Mouse (Mus musculus) E14TG2a.4 (cell line): ENCODE data around the gene Fbrsl1.
"Not testable (repeated sequence)": the region's sequence is repeated elsewhere in the genome, so short reads cannot be mapped to it uniquely, and the experiment has no call there.

Source experiments
- H3K27me3 ChIP-seq: 2 replicates; pipeline ENCODE4 v1.6.1; 2014; ENCODE audit warnings: low read length, control low read depth; ENCODE audit not compliant: insufficient read depth
- H3K36me3 ChIP-seq: 2 replicates; pipeline ENCODE4 v1.6.1; 2014; ENCODE audit warnings: low read length, control low read depth; ENCODE audit not compliant: insufficient read depth
- H3K4me1 ChIP-seq: replicated peaks from 2 replicates; pipeline ENCODE4 v1.6.1; 2014; ENCODE audit warnings: low read depth, low read length, control low read depth
- H3K4me3 ChIP-seq: replicated peaks from 2 replicates; pipeline ENCODE4 v1.5.1; 2014; ENCODE audit warnings: mild to moderate bottlenecking, low read length
- H3K9me3 ChIP-seq: 2 replicates; pipeline ENCODE4 v1.6.1; 2014; ENCODE audit warnings: low read length, control low read depth
- CTCF ChIP-seq: conservative IDR thresholded peaks from 2 replicates; pipeline ENCODE4 v1.5.1; 2014; ENCODE audit warnings: low read length
- NANOG ChIP-seq: IDR thresholded peaks from 2 replicates; pipeline ENCODE4 v1.6.1; 2014; ENCODE audit warnings: borderline replicate concordance, low read length, mixed read lengths
- POU5F1 ChIP-seq: IDR thresholded peaks from 2 replicates; pipeline ENCODE4 v1.6.1; 2014; ENCODE audit warnings: low read length, borderline replicate concordance

Gene Fbrsl1

DNA sequence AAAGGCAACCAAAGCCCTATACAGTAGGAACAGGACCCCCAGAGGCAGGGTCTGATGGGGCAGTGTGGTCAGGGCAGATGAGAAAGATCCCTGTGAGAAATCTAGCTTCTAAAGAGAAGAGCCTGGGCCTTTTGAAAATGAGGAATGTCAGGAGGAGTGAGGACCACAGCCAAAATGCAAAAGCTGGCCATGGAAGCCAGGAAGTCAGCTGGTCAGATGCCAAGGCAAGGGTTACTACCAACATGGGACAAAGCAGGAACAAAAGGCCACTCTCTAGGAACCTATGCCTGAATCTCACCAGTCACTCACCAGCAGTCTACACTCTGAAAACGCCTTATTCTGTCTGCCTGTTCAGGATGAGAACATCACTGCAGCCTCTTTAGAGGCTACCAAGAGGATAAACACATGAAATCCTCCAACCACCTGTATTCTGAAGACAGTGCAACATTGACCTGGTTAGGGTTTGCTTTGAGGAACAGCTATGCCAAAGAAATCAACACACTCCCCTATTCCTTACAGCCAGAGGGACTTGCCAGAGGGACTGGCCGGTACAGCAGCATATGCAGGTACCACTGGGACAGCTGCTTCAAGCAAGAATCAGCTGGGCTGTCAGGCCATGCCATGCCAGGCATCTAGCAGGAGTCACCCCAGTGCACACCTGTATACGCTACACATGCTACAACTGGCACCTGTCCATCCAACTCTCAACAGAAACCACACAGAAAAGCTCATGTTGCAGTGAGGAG is 8.6 kb downstream of the Fbrsl1 start:
- Histone ChIP-seq H3K4me1 (peaks cover 93% of the 10 kb centered on the region), H3K9me3 (no peaks in the 10 kb centered on the region), H3K36me3 (peaks cover 79% of the 10 kb centered on the region), H3K27me3 (no peaks in the 10 kb centered on the region), H3K4me3 (peak overlapping the region; percentile 83)
- TF ChIP-seq POU5F1 (no peak), CTCF (no peak), NANOG (no peak)

GRCm38 (mm10) chr5:110438591-110438990 is 9.7 kb downstream of the Fbrsl1 start:
- peak overlapping the region; percentile 83 for H3K4me3 ChIP-seq
- H3K9me3 ChIP-seq = no peaks in the 10 kb centered on the region
- H3K27me3 ChIP-seq = no peaks in the 10 kb centered on the region
- H3K36me3 ChIP-seq = peaks cover 80% of the 10 kb centered on the region
- peaks cover 93% of the 10 kb centered on the region for H3K4me1 ChIP-seq
- TF ChIP-seq POU5F1 = no peak
- no peak for TF ChIP-seq CTCF
- no peak for TF ChIP-seq NANOG

- Histone ChIP-seq H3K27me3 (no peaks in the 10 kb centered on the region), H3K9me3 (no peaks in the 10 kb centered on the region), H3K4me1 (peaks cover 93% of the 10 kb centered on the region), H3K36me3 (peaks cover 80% of the 10 kb centered on the region), H3K4me3 (peak overlapping the region; percentile 83)
- TF ChIP-seq CTCF = 0 out of 2 replicates have a peak, but pooled peaks have one; percentile 3
- TF ChIP-seq POU5F1 = peak; percentile 93
- TF ChIP-seq NANOG = peak; percentile 83
Observed at GRCm38 (mm10) chr5:110437632-110438261, 10.6 kb downstream of the Fbrsl1 start.

DNA sequence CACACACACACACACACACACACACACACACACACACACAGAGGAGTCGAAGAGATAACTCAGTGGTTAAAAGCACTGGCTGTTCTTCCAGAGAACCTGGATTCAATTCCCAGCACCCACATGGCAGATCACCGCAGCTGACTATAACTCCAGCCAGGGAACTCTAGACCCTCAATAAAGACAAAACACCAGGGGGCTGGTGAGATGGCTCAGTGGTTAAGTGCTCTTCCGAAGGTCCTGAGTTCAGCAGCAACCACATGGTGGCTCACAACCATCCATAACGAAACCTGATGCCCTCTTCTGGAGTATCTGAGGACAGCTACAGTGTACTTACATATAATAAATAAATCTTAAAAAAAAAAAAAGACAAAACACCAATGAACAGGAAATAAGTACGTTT is 12.1 kb downstream of the Fbrsl1 start:
- Histone ChIP-seq H3K4me1 (peaks cover 91% of the 10 kb centered on the region), H3K4me3 (peak overlapping the region; percentile 83), H3K36me3 (peaks cover 80% of the 10 kb centered on the region)
- not testable (repeated sequence) for H3K9me3 ChIP-seq, H3K27me3 ChIP-seq

- H3K27me3 ChIP-seq = no peaks in the 10 kb centered on the region
- H3K9me3 ChIP-seq = no peaks in the 10 kb centered on the region
- H3K4me1 ChIP-seq = peaks cover 91% of the 10 kb centered on the region
- peak overlapping the region; percentile 83 for H3K4me3 ChIP-seq
- peaks cover 80% of the 10 kb centered on the region for H3K36me3 ChIP-seq
- peak; percentile 55 for TF ChIP-seq CTCF
- TF ChIP-seq NANOG = no peak
- no peak for TF ChIP-seq POU5F1
Observed at GRCm38 (mm10) chr5:110434816-110435215, 13.5 kb downstream of the Fbrsl1 start.

- TF ChIP-seq NANOG = no peak
- peak; percentile 63 for TF ChIP-seq CTCF
- Histone ChIP-seq H3K9me3 (no peaks in the 10 kb centered on the region), H3K36me3 (peaks cover 98% of the 10 kb centered on the region), H3K4me3 (0 out of 2 replicates have a peak overlapping the region, but pooled peaks have one; percentile 0), H3K27me3 (no peaks in the 10 kb centered on the region), H3K4me1 (peaks cover 81% of the 10 kb centered on the region)
Observed at GRCm38 (mm10) chr5:110429045-110429444, 19.3 kb downstream of the Fbrsl1 start.

- no peaks in the 10 kb centered on the region for H3K9me3 ChIP-seq
- no peaks in the 10 kb centered on the region for H3K27me3 ChIP-seq
- H3K4me3 ChIP-seq = no peak overlapping the region
- H3K4me1 ChIP-seq = peaks cover 73% of the 10 kb centered on the region
- TF ChIP-seq POU5F1 (no peak), NANOG (no peak), CTCF (no peak)
- peaks cover 98% of the 10 kb centered on the region for H3K36me3 ChIP-seq
Observed at GRCm38 (mm10) chr5:110428290-110428689, 20.0 kb downstream of the Fbrsl1 start.

DNA sequence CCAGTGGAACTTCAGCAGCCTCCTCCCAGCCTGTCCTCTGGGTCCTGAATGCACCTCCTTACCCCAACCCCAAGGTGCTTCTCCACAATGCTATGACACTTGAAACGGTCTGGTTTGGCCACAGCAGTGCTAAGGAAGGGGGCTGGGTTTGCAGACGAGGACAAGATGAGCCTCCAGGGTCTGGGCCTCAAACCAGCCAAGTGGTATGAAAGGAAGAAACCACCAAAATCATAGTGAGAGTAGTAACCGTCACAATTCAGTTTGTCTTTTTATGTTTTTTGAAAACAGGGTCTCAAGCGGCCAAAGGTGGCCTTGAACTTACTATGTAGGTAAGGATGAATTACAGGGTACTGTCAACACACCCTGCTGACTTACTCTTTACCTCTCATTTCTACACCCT is 23.1 kb downstream of the Fbrsl1 start:
- Histone ChIP-seq H3K27me3 (no peaks in the 10 kb centered on the region), H3K4me1 (peaks cover 56% of the 10 kb centered on the region), H3K9me3 (no peaks in the 10 kb centered on the region), H3K36me3 (peaks cover 95% of the 10 kb centered on the region), H3K4me3 (no peak overlapping the region)
- TF ChIP-seq POU5F1 = no peak
- TF ChIP-seq CTCF = no peak
- no peak for TF ChIP-seq NANOG
